Mouse (Mus musculus) embryonic facial prominence, embryonic 14.5 days (tissue): ENCODE results near the gene Cavin1. TPM values are rescaled to one million over a fixed set of nuclear protein-coding genes. Genes with fewer than 3 reads are reported as not detected.

Source experiments
- ATAC-seq: fragments of 200-750 bp; cut with Nextera tagmentation; 2 replicates; pipeline ENCODE4 v1.8.0; 2017; ENCODE audit warnings: low read depth, moderate number of reproducible peaks, moderate TSS enrichment
- DNase-seq: peaks from one replicate; pipeline ENCODE4 v3.0.0-alpha.2; 2015; ENCODE audit warnings: low spot score
- H3K27ac ChIP-seq: fragments of 300-500 bp; sonication (generic); replicated peaks from 2 replicates; pipeline ENCODE4 v1.5.1; 2014; ENCODE audit warnings: low read depth, mild to moderate bottlenecking, low read length, moderate library complexity
- H3K27me3 ChIP-seq: fragments of 300-500 bp; sonication (generic); replicated peaks from 2 replicates; pipeline ENCODE4 v1.6.1; 2014; ENCODE audit warnings: low read length; ENCODE audit not compliant: control insufficient read depth, insufficient read depth
- H3K36me3 ChIP-seq: fragments of 300-500 bp; sonication (generic); 2 replicates; pipeline ENCODE4 v1.6.1; 2014; ENCODE audit warnings: low read length, mixed read lengths; ENCODE audit not compliant: control insufficient read depth, insufficient read depth
- H3K4me1 ChIP-seq: fragments of 300-500 bp; sonication (generic); 2 replicates; pipeline ENCODE4 v1.6.1; 2014; ENCODE audit warnings: antibody characterized with exemption, low read length; ENCODE audit not compliant: control insufficient read depth, insufficient read depth
- H3K4me2 ChIP-seq: fragments of 300-500 bp; sonication (generic); 2 replicates; pipeline ENCODE4 v1.6.1; 2014; ENCODE audit warnings: low read depth, mild to moderate bottlenecking, low read length, moderate library complexity, mixed read lengths
- H3K4me3 ChIP-seq: fragments of 300-500 bp; sonication (generic); 2 replicates; pipeline ENCODE4 v1.5.1; 2014; ENCODE audit warnings: low read depth, mild to moderate bottlenecking, low read length
- H3K9ac ChIP-seq: fragments of 300-500 bp; sonication (generic); 2 replicates; pipeline ENCODE4 v1.6.1; 2014; ENCODE audit warnings: low read depth, mild to moderate bottlenecking, low read length, moderate library complexity, mixed read lengths
- H3K9me3 ChIP-seq: fragments of 300-500 bp; sonication (generic); 2 replicates; pipeline ENCODE4 v1.6.1; 2016; ENCODE audit warnings: low read length; ENCODE audit not compliant: control insufficient read depth
- WGBS: fragments of 180-500 bp; shearing (Covaris S2); extraction: QIAGEN DNeasy Blood & Tissue Kit; methylation state at CpG from one replicate; pipeline ENCODE4 v1.1.7; 2014; 5-methylcytosine and 5-hydroxymethylcytosine counted together
- polyA plus RNA-seq: library from polyadenylated mRNA; unstranded; fragments of >200 nt; fragmentation: Nextera tagmentation; extraction: Ambion mirVana; gene quantifications from 2 replicates; pipeline ENCODE4 v1.2.1, GENCODE M21; 2014

Gene Cavin1
- polyA plus RNA-seq, 1 experiment from 2014 or later, result 160 TPM

- Histone ChIP-seq H3K4me2 (no peak overlapping the region), H3K27ac (no peak overlapping the region), H3K4me1 (no peaks in the 10 kb centered on the region; the same call in 1 of the 2 replicates), H3K27me3 (no peaks in the 10 kb centered on the region), H3K9me3 (no peaks in the 10 kb centered on the region), H3K9ac (no peak overlapping the region), H3K4me3 (no peak overlapping the region), H3K36me3 (peaks cover 59% of the 10 kb centered on the region)
- 74% methylated on average over 2 of the region's 2 CpGs for WGBS
- ATAC-seq (no peak), DNase-seq (no peak)
These were observed 62.6 kb downstream of the Cavin1 start for GRCm38 (mm10) chr11:100908112-100908511.

DNA sequence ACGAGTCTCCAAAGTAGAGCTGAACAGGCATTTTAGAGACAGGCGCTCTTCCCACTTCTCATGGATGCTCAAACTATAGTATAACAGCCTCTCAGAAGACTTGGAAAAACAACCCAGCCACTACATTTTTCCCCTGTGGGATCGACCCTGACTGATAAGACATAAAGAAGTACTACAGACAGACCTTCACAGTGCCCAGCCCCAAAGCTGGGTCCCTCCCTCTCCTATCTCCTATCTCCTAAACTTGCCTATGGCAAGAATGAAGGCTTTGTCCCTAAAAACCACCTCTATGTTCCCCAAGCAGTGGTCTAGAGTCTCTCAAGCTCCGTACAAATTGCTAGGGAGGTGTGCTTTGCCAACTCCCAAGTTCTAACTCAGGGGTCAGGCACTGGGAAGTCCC is 63.8 kb downstream of the Cavin1 start:
- DNase-seq, result no peak
- no peaks in the 10 kb centered on the region for H3K4me1 ChIP-seq
- WGBS, result 90% methylated on average over 4 of the region's 4 CpGs
- no peak for ATAC-seq
- H3K36me3 ChIP-seq, result peaks cover 70% of the 10 kb centered on the region
- H3K4me3 ChIP-seq, result no peak overlapping the region
- H3K27ac ChIP-seq, result no peak overlapping the region
- H3K27me3 ChIP-seq, result no peaks in the 10 kb centered on the region
- no peak overlapping the region for H3K4me2 ChIP-seq
- H3K9me3 ChIP-seq, result peaks cover 2% of the 10 kb centered on the region; the same call in 1 of the 2 replicates
- no peak overlapping the region for H3K9ac ChIP-seq

Other genes starting within 250 kb of the Cavin1 start
- 70.7 and 73.9 TPM in 2 replicates for gene Rab5c, start 232.7 kb downstream of the Cavin1 start, polyA plus RNA-seq
- gene Kcnh4, start 210.9 kb downstream of the Cavin1 start, polyA plus RNA-seq, result 0.41 and 0.64 TPM in 2 replicates
- not detected in 2 replicates for gene Hcrt, start 208.0 kb downstream of the Cavin1 start, polyA plus RNA-seq
- gene Ghdc, start 199.9 kb downstream of the Cavin1 start, polyA plus RNA-seq, result 3.6 and 4.4 TPM in 2 replicates
- 24.5 and 27.6 TPM in 2 replicates for gene Stat5b, start 120.2 kb downstream of the Cavin1 start, polyA plus RNA-seq
- gene Stat5a, start 111.5 kb downstream of the Cavin1 start, polyA plus RNA-seq, result 8.2 and 9.2 TPM in 2 replicates
- gene Stat3, start 31.3 kb downstream of the Cavin1 start, polyA plus RNA-seq, result 71.4 and 82.9 TPM in 2 replicates
- gene Atp6v0a1, start 38.6 kb upstream of the Cavin1 start, polyA plus RNA-seq, result 35.0 and 37.9 TPM in 2 replicates
- 13.9 and 14.4 TPM in 2 replicates for gene Naglu, start 99.1 kb upstream of the Cavin1 start, polyA plus RNA-seq
- not detected in 2 replicates for gene Hsd17b1, start 107.5 kb upstream of the Cavin1 start, polyA plus RNA-seq
- gene Coasy, start 111.7 kb upstream of the Cavin1 start, polyA plus RNA-seq, result 39.1 and 40.5 TPM in 2 replicates
- 45.8 and 55.2 TPM in 2 replicates for gene Mlx, start 116.4 kb upstream of the Cavin1 start, polyA plus RNA-seq
- gene Psmc3ip, start 124.5 kb upstream of the Cavin1 start, polyA plus RNA-seq, result 27.2 and 34.4 TPM in 2 replicates
- 10.4 and 12.1 TPM in 2 replicates for gene Retreg3, start 149.0 kb upstream of the Cavin1 start, polyA plus RNA-seq
- 55.7 and 60.2 TPM in 2 replicates for gene Tubg1, start 149.1 kb upstream of the Cavin1 start, polyA plus RNA-seq
- gene Tubg2, start 185.0 kb upstream of the Cavin1 start, polyA plus RNA-seq, result 6.6 and 8.4 TPM in 2 replicates
- gene Cntnap1, start 199.6 kb upstream of the Cavin1 start, polyA plus RNA-seq, result 1.6 and 1.9 TPM in 2 replicates
- 17.7 and 20.9 TPM in 2 replicates for gene Plekhh3, start 200.5 kb upstream of the Cavin1 start, polyA plus RNA-seq
- gene Ccr10, start 204.6 kb upstream of the Cavin1 start, polyA plus RNA-seq, result 0.28 TPM in 1 of 2 replicates, not detected in the other